ENCODE assay signal across 8 mouse cellular contexts in the genomic region with DNA sequence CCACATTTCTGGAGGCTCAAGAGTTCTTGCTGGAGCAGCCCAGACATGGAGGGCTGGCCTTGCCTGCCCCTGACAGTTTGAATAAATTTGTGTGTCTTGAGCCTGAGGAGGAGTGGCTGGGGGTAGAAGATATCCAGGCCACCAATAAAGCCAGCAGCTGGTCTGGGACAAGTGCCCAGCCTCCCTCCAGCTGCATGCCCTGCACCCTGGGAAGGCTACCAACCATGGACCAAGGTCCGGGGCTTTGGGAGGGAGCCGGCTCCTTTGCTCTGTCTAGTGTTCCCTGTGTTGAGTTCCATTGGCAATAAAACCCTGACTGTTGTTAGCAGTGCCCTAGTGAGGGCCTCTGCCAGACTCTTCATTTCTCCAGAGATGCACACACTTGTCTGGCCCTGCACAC. TPM values are rescaled to one million over a fixed set of nuclear protein-coding genes. Genes with fewer than 3 reads are reported as not detected.
DNase-seq lines count a peak whose midpoint lies in the region; ATAC-seq lines count a peak whose summit lies in the region.

No protein-coding gene starts in this region.

- H3K4me3 ChIP-seq in midbrain, embryonic 16.5 days (ENCODE audit: low read depth, low read length): no peak overlapping the region

- H3K27me3 ChIP-seq in midbrain, embryonic 16.5 days (ENCODE audit: control insufficient read depth, insufficient read depth, low read depth, low read length): no peaks in the 10 kb centered on the region

- no peak overlapping the region for H3K4me2 ChIP-seq in midbrain, embryonic 16.5 days (ENCODE audit: low read length)

- no peak overlapping the region for H3K9ac ChIP-seq in midbrain, embryonic 16.5 days (ENCODE audit: low read depth, low read length)

- no peaks in the 10 kb centered on the region for H3K9me3 ChIP-seq in midbrain, embryonic 16.5 days (replicated peaks; ENCODE audit: control insufficient read depth, low read length, poor library complexity, severe bottlenecking)

- H3K4me1 ChIP-seq in midbrain, embryonic 16.5 days (ENCODE audit: control insufficient read depth, insufficient read depth, low read length): no peaks in the 10 kb centered on the region

- ATAC-seq in midbrain, embryonic 16.5 days: no peak

- H3K36me3 ChIP-seq in midbrain, embryonic 16.5 days (ENCODE audit: control insufficient read depth, insufficient read depth, low read length): peaks cover 27% of the 10 kb centered on the region

- H3K27ac ChIP-seq in midbrain, embryonic 16.5 days (ENCODE audit: low read length): peak overlapping the region; percentile 53

- intact Hi-C loops in gastrocnemius, postnatal 36 days (cut with DNase I): no loop called here

- 48% methylated on average over 2 of the region's 2 CpGs for WGBS in midbrain, embryonic 16.5 days

- DNase-seq in gastrocnemius, adult 18-20 months (ENCODE audit: low spot score): peak; percentile 63
- no peak for DNase-seq in gastrocnemius, postnatal 36 days
- DNase-seq in MN1 (ENCODE audit: low spot score): peak; percentile 87
- peak; percentile 63 for DNase-seq in gastrocnemius, postnatal 10 days
- DNase-seq in kidney, adult 8-10 months: peak; percentile 74 to 79
- DNase-seq in spleen, adult 18-20 months: no peak
- DNase-seq in urinary bladder, postnatal 10 days (ENCODE audit: low spot score): no peak

RNA-seq across cellular contexts. Expression of a gene that starts 29.2 kb away (rescaled TPM):
- 1 to 10 TPM; 5.7 to 6.6 TPM for total RNA-seq in gastrocnemius, adult 18-20 months (2021)
- 1 to 10 TPM; 4.7 to 4.8 TPM for total RNA-seq in gastrocnemius, postnatal 36 days (2021)
- 10 to 100 TPM; 11.9 to 13.4 TPM for total RNA-seq in gastrocnemius, postnatal 10 days (2021)
- 59.5 and 62.0 TPM in 2 replicates for polyA plus RNA-seq in midbrain, embryonic 16.5 days (2015; fragmentation: Nextera tagmentation; extraction: Ambion mirVana)

RNA-seq across cellular contexts. Expression of a gene that starts 29.4 kb away (rescaled TPM):
- total RNA-seq in gastrocnemius, adult 18-20 months (2021): 10 to 100 TPM in 1 of 2 experiments, 1 to 10 TPM in 1; 9.4 to 19.6 TPM
- total RNA-seq in gastrocnemius, postnatal 36 days (2021): 1 to 10 TPM; 7.2 to 8.1 TPM
- 1 to 10 TPM; 8.2 to 9.0 TPM for total RNA-seq in gastrocnemius, postnatal 10 days (2021)
- polyA plus RNA-seq in midbrain, embryonic 16.5 days (2015; fragmentation: Nextera tagmentation; extraction: Ambion mirVana): 33.5 and 34.3 TPM in 2 replicates

Comparison
In these comparisons a context has a peak if more than half of its experiments do, and no peak if none do; other contexts are left out.
1. DNase-seq: peak in gastrocnemius, adult 18-20 months (single experiment), MN1 (single experiment), gastrocnemius, postnatal 10 days (single experiment) and kidney, adult 8-10 months (2 of 2); none in gastrocnemius, postnatal 36 days (0 of 2), spleen, adult 18-20 months (0 of 2) and urinary bladder, postnatal 10 days (single experiment).